Mouse (Mus musculus) spleen, embryonic (tissue): ENCODE data around the gene Inpp5e.

Experiments
- CTCF ChIA-PET: fragments of 350-600 bp; sonication (Branson Sonifier 250); formaldehyde crosslinking; loops from one replicate; lab custom pipeline; 2022; lab: Charles Lee

Inpp5e gene

DNA sequence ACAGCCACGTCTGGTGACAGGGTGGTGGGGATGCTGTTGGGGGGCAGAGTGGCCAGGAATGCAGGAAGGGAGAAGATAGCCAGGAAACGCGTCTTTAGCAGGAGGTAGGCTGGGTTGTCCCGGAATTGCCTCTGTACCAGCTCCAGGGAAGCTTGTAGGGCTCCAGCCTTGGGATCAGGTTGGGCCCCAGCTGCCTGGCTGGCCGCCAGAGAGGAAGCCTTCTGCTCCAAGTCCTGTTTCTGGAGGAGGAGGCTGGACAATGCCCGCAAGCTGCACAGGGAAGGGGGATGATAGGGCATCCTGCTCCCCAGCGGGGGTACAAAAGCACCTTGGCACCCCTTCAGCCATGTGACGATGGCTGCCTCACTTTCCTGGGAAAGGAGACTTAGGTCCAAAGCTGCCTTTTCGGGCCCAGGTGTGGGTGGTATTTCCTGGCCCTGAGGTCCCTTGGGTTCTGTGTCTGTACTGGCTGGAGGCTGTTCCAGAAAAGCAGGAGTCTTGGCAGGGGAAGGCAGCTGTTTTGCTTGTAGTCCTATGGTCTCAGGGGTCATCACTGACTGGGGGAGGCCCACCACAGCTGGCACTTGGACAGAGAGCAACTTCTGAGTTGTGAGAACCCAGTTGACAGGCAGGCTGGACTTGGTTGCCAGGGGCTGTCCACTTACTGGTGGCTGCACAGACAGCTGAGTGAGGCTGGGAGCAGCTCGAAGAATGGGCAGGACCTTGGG lies 44.1 kb downstream of the Inpp5e start:
- CTCF ChIA-PET: interaction anchor here (0.6 kb wide), 2 partner anchors 9 to 67 kb away, joined by 3 to 4 read pairs; no protein-coding TSS in a partner anchor

- CTCF ChIA-PET: no interaction called here
Measured at GRCm38 (mm10) chr2:26363481-26363880, 45.5 kb downstream of the Inpp5e start.

DNA sequence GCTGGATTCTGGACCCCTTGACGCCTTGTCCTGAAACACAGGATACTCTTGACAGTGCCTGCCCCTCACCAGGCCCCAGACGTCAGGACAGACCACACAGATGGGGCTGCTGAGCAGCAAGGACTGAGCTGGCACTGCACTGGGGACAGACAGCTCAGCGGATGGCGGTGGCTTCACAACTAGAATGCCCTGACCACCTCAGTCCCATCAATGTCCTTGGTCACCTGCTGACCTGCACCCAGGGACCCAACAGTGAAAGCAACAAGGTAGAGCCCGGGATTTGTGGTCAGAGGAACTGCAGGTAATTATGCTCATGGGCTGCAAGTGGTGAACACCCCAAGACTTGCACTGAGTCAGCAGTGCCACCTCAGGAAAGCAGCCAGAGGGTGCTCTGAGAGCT lies 46.0 kb downstream of the Inpp5e start:
- CTCF ChIA-PET: no interaction called here

GRCm38 (mm10) chr2:26360772-26361171 lies 48.2 kb downstream of the Inpp5e start, which contains the start of gene Card9:
Gene Card9, minus strand, starts transcription at chr2:26360918.
- CTCF ChIA-PET: interaction anchor here (0.7 kb wide), 1 partner anchor 48 kb away, joined by 3 read pairs; no protein-coding TSS in a partner anchor

DNA sequence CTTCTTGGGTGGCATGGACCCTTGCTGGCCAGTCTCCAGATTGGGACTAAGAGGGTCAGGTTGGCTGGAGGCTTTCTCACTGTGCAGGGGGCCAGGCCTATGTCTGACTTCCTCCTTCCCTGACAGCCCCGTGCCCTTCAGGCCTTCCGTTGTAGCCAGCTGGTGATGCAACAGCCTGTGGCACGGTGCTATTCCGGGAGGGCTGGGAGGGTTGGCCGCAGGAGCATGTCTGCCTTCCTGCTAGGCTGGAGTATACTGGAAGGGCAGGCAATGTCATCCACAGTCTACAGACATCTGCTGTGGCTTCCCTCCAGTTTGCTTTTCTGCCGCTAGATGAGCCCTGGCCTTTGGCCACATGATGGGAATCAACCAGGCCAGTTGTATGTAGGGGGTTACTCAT lies 49.0 kb downstream of the Inpp5e start:
- CTCF ChIA-PET: interaction anchor here (0.6 to 0.7 kb wide), 2 partner anchors 42 to 47 kb away, joined by 3 to 4 read pairs; no protein-coding TSS in a partner anchor

DNA sequence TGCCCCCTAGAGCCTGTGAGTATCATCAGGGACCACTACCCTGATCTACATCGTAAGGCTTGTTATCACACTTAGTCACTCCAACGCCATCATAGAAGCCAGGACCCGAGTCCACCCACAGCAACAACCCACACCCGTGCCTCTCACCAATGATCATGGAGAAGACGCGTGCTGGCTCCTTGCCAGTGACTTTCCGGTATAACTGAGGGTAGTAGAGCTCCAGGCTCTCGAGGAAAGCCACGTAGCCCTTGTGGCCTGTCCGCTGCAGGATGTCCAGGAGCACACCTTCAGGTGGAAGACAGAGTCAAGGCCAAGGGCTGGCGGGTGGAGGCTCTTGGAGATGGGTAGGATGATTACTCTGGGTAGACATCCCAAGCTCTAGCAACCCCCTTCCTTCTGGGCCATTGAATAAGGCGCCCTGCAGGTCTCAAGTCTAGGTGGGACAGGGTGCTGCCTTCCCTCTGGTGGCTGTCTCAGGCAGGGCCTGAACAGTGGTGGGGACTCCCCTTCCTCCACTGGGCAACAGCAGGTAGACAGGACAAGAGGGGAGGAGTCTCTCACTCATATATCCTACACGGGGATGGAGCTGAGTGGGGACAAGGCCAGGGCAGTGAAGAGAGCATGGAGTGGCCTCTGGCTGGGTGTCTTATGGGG lies 50.2 kb downstream of the Inpp5e start:
- CTCF ChIA-PET: no interaction called here

- CTCF ChIA-PET: no interaction called here
Measured at GRCm38 (mm10) chr2:26357484-26357883, 51.5 kb downstream of the Inpp5e start.

- CTCF ChIA-PET: no interaction called here
Measured at GRCm38 (mm10) chr2:26356678-26357077, 52.3 kb downstream of the Inpp5e start.

GRCm38 (mm10) chr2:26356231-26356630 lies 52.8 kb downstream of the Inpp5e start:
- CTCF ChIA-PET: no interaction called here

DNA sequence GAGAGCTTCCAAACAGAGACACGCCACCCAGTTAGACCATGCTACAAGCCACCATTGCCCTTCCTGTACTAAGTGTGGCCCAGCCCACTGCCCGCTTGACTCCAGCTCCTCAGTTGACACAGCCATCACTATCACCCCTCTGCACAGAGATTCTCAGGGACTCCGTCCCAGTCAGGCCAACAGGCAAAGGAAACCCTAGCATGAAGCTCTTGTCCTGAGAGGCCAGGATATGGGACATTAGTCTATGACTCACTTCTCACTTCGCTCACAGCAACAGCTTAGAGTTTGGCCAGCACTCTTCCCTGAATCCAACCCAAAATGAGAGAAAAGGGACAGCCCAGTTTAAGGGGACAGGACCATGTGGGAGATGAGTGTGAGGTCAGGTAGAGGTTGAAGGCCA lies 54.6 kb downstream of the Inpp5e start:
- CTCF ChIA-PET: no interaction called here

DNA sequence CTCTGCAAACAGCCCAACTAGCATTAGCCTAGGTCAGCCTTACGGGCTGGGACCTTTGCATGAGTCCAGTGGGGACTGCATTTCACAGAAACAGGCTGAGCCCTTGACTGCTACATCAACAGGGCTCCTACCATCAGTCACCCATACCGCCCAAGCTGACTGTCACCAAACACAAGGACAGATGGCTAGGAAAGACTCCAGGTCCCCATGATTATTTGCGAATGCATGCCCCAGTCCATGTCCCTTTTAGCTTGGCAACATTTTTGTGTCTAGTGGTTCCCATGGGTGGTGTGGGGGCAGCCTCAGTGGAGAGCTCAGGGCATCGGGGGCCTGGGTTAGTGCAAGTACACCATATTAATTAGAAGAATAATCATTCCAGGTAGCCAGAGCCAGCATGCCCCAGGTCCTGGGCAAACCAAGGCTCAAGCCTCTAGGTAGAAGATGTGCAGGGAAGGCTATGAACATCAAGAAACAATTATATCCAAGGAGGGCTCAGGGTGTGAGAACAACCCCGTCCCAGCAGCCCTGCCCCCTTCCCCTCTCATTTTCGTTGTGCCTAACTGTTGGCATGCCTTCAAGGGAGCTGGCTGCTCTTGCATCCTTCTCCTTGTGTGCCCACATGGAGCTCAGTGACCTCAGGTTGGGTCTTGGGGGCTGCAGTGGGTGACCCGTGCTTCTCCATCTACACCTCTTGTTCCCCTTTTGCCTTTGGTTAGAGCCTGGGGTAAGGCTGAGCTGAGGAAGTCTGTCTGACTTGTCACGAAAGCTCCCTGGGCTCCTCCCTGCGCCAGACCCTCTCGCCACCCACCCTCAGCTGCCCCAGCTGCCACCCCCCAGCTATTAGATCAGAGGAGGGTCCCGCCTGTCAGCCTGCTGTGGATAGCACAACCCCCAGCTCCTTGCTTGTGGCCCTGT lies 55.7 kb downstream of the Inpp5e start:
- CTCF ChIA-PET: interaction anchor here (0.6 kb wide), 1 partner anchor 168 kb away, joined by 4 read pairs; no protein-coding TSS in a partner anchor

DNA sequence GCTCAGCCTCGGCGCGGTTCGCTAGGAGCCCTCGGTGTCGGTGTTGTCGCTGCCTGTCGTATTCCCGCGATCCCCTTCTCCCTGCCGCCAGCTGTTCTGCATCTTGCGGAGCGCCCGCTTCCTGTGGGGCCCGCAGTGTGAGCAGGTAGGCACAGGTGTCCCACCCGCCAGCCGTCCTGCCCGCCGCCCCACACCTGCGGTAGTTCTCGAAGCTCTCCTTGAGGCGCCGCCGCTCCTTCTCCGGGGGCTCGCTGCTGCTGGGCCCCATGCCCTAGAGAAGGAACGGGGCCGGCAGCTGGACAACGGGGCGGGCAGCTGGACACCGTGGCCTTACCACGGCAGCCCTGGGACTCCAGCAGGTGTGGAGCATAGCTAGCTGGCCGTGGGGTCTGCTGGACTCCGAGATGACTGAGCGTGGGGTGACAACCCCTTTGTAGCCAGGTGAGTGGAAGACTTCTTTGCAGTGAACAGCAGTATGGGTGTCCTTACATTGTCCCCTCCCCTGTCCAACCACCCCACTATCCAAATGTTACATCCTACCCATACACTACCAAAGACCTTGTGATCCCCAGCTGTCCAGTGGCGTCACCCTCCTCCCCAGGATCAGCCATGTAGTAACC lies 56.6 kb downstream of the Inpp5e start:
- CTCF ChIA-PET: no interaction called here

- CTCF ChIA-PET: no interaction called here
Measured at GRCm38 (mm10) chr2:26351358-26352290, 57.4 kb downstream of the Inpp5e start, which contains the start of gene Dnlz. Gene Dnlz, minus strand, starts transcription at chr2:26352110.

DNA sequence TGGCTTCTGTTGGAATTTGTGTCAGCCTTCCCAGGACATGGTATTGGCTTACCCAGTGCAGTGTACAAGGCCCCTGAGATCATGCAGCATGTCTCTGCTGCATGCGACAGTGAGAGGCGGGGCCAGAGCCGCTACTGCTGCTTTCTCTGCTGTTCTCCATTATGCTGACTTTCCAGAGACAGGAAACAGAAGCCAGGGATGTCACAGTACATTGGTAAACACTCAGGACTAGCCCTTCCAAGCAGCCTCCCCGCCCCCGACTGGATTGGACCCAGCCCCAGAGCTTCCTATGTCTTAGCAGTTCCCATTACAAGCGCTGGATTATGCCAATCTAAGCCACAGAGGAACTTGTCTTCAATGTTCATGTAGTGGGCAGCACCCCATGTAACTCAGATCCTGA lies 60.8 kb downstream of the Inpp5e start:
- CTCF ChIA-PET: no interaction called here
